ENCODE assay signal across 8 mouse cellular contexts in genomic region chrX:110814592-110815548, GRCm38 (mm10). TPM values are rescaled to one million over a fixed set of nuclear protein-coding genes. Genes with fewer than 3 reads are reported as not detected.
DNase-seq lines count a peak whose midpoint lies in the region; ATAC-seq lines count a peak whose summit lies in the region.

No protein-coding gene starts in this region.

- no peaks in the 10 kb centered on the region for H3K9me3 ChIP-seq in limb, embryonic 15.5 days
- no peaks in the 10 kb centered on the region for H3K9me3 ChIP-seq in stomach, embryonic 15.5 days

- ATAC-seq in frontal cortex, adult (ENCODE audit: low TSS enrichment), result peak; percentile 16; the same call in 1 of the 2 replicates
- no peak for ATAC-seq in limb, embryonic 15.5 days (ENCODE audit: insufficient number of reproducible peaks, low FRiP score, low TSS enrichment, low read depth)
- no peak for ATAC-seq in stomach, embryonic 15.5 days (ENCODE audit: insufficient read depth, low FRiP score, low read depth)

- H3K4me2 ChIP-seq in limb, embryonic 15.5 days, result peak overlapping the region; percentile 74
- peak overlapping the region; percentile 67 for H3K4me2 ChIP-seq in stomach, embryonic 15.5 days

- H3K27ac ChIP-seq in limb, embryonic 15.5 days, result no peak overlapping the region
- H3K27ac ChIP-seq in stomach, embryonic 15.5 days, result no peak overlapping the region

- H3K4me3 ChIP-seq in limb, embryonic 15.5 days, result peak overlapping the region; percentile 42
- H3K4me3 ChIP-seq in stomach, embryonic 15.5 days (replicated peaks), result peak overlapping the region; percentile 39

- 20% methylated on average over 52 of the region's 52 CpGs for WGBS in limb, embryonic 15.5 days
- 18% methylated on average over 52 of the region's 52 CpGs for WGBS in stomach, embryonic 15.5 days

- DNase-seq in frontal cortex, postnatal 14 days (ENCODE audit: low spot score in 2 of 2), result no peak
- peak; percentile 5 to 13 for DNase-seq in right cerebral cortex, adult 2 months (ENCODE audit: low spot score in 2 of 2)
- DNase-seq in right cerebral cortex, adult 18-20 months, result no peak
- DNase-seq in spleen, postnatal 36 days (ENCODE audit: low spot score in 2 of 2), result no peak
- no peak for DNase-seq in gastrocnemius, adult 8-10 months (ENCODE audit: low spot score in 2 of 2)

- H3K4me1 ChIP-seq in limb, embryonic 15.5 days, result peaks cover 5% of the 10 kb centered on the region; the same call in 1 of the 2 replicates
- H3K4me1 ChIP-seq in stomach, embryonic 15.5 days, result no peaks in the 10 kb centered on the region

- no peaks in the 10 kb centered on the region for H3K36me3 ChIP-seq in limb, embryonic 15.5 days
- H3K36me3 ChIP-seq in stomach, embryonic 15.5 days, result no peaks in the 10 kb centered on the region

- H3K9ac ChIP-seq in limb, embryonic 15.5 days, result no peak overlapping the region
- H3K9ac ChIP-seq in stomach, embryonic 15.5 days, result no peak overlapping the region

- peaks cover 36% of the 10 kb centered on the region for H3K27me3 ChIP-seq in limb, embryonic 15.5 days
- peaks cover 10% of the 10 kb centered on the region; the same call in 1 of the 2 replicates for H3K27me3 ChIP-seq in stomach, embryonic 15.5 days (replicated peaks)

RNA-seq across cellular contexts. Expression of gene Pou3f4, which starts 0.8 kb away (rescaled TPM):
- 0.14 and 0.29 TPM in 2 replicates for polyA plus RNA-seq in limb, embryonic 15.5 days (2015; fragmentation: Nextera tagmentation; extraction: Ambion mirVana)
- 0.39 and 0.54 TPM in 2 replicates for polyA plus RNA-seq in stomach, embryonic 15.5 days (2015; fragmentation: Nextera tagmentation; extraction: Ambion mirVana)
- total RNA-seq in gastrocnemius, adult 8-10 months (2022), result not detected

Comparison
In these comparisons a context has a peak if more than half of its experiments do, and no peak if none do; other contexts are left out.
1. DNase-seq: peak in right cerebral cortex, adult 2 months (2 of 2); none in frontal cortex, postnatal 14 days (0 of 2), right cerebral cortex, adult 18-20 months (single experiment), spleen, postnatal 36 days (0 of 2) and gastrocnemius, adult 8-10 months (0 of 2).